Mouse (Mus musculus) cerebellum, postnatal 4 days (tissue): ENCODE data around the gene Atp5c1.

ENCODE experiments used
- DNase-seq, 2 experiments: peaks; one replicate each; pipeline ENCODE4 v3.0.0; 2022; ENCODE audit warnings: low spot score in 2 of 2, mixed read lengths in 1 of 2

The Atp5c1 gene

GRCm38 (mm10) chr2:10080310-10081010, at the start of gene Atp5c1, which contains the start of gene Kin:
Gene Atp5c1, minus strand, starts transcription at chr2:10080510.
Gene Kin, plus strand, starts transcription at chr2:10080593.
- DNase-seq, result peak; percentile 92 to 96

DNA sequence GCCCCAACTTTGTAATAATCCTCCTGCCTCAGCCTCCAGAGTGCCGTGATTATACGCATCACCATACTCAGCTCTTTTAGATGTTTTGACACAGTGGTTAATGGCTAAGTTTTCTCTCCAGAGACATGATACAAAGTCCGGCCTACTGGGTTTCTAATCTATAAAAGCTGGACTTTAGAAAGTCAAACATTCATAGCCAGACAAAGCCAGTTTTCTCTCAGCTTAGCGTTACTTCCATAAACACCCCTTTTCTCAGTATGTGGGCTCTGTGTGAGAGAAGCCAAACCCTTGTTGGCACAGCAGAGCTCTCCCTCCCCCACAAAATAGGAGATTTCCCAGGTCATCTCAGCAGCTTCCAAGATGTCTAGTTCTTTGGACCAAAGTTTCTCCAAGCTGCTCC, 48.3 kb upstream of the Atp5c1 start:
- DNase-seq, result no peak

GRCm38 (mm10) chr2:10127471-10127870, 47.2 kb upstream of the Atp5c1 start:
- no peak for DNase-seq

DNA sequence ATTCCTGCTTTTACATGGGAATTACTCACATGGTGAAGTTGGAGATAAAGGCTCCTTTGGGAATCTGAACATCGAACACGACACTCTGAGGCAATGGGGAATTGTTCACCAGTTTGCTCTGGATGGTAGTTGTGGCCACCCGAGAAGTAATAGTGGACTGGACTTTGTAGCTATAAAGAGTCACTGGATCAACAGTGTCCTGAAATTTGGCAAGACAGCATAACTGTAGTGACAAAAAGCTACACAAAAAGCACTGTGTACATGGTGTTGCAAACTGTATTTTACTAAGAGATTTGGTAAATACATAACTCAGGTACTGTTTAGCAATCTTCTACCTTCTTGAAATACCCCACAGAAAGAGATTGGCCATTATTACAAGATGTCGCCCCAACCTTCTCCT, 45.8 kb upstream of the Atp5c1 start:
- no peak for DNase-seq

DNA sequence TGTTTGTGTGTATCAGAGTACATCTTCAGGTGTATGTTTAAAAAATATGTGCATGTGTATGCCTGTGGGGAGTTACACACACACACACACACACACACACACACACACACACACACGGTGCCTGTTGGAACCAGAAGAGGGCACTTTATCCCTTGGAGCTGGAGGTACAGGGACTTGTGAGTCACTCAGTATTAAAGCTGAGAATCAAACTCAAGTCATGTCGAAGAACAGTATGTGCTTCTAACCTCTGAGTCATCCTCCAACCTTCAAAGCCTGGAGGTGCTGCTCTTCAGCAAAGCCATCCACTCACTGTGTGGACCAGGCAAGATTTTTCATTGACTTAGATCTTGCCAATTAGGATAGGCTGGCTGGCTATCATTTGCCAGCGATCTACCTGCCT, 41.5 kb upstream of the Atp5c1 start:
- DNase-seq, result no peak

- no peak for DNase-seq
Measured at GRCm38 (mm10) chr2:10119276-10119675, 39.0 kb upstream of the Atp5c1 start.

DNA sequence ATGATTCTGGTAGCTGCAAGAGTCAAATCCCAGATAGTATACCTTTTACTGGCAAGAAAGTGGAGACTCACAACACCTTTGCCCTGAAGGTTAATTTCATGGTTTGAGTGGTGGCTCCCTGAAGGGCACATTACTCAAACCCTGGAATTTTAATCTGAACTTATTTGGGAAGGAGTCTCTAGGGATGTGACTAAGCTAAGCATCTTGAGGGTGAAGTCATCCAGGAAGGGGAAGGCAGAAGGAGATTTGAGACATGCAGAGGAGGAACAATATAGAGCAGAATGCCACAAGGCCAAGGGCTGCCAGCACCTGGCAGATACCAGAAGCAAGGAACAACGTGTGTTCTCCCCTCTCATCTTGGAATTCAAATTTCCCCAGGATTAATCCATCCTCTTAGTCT, 38.4 kb upstream of the Atp5c1 start:
- DNase-seq, result no peak

DNA sequence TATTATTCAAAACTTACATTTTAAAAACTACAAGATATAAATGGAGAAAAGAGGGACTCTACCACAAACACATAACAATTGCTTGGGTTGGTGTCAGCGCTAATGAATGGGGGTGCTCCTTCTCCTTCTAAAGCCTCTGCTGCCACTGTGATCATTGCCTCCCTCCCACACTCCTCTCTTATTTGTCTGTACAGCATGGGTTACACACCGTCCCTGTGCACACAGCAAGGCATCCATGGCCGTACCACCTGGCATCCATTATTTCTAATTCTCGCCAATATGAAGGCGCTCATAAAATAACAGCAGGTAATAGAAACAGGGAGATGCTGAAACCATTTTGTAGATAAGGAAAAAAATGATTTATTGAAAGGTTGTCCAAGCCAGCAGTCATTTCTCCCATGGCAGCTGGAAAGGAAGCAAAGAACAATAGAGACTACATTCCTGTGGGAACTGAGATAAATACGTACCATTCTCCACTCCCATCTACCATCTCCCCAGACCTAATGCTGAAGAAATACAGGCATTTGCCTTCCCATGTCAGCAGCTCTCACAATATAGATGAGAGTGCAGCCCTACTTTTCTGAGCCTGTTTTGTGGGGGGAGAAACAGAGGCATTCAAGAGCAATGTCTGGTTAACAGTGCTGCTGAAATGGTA, 28.4 kb upstream of the Atp5c1 start:
- no peak for DNase-seq

DNA sequence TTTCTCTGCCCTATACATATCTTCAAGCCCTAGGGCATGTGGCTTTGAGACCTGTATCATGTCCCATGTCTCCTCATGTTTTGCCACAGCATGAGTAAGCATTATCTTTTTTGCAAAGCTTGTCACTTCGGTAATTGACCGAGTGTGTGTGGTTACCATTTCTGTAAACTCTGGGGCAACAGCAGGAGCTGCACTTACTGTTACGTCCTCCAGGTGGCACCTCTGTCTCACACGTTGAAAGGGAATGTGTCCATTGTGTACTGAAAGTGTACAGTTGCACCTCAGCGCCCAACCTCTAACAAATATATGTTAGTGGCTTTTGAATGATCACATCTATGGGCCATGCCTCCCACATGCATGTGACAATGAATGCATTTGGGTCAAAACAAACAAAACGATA, 20.9 kb upstream of the Atp5c1 start:
- peak; percentile 30 to 49 for DNase-seq

- no peak for DNase-seq
Measured at GRCm38 (mm10) chr2:10100471-10100870, 20.2 kb upstream of the Atp5c1 start.

GRCm38 (mm10) chr2:10098598-10099215, 18.4 kb upstream of the Atp5c1 start:
- DNase-seq, result peak; percentile 34 to 63

GRCm38 (mm10) chr2:10094327-10095100, 14.2 kb upstream of the Atp5c1 start:
- no peak for DNase-seq

GRCm38 (mm10) chr2:10087256-10087850, 7.0 kb upstream of the Atp5c1 start:
- DNase-seq, result no peak

DNA sequence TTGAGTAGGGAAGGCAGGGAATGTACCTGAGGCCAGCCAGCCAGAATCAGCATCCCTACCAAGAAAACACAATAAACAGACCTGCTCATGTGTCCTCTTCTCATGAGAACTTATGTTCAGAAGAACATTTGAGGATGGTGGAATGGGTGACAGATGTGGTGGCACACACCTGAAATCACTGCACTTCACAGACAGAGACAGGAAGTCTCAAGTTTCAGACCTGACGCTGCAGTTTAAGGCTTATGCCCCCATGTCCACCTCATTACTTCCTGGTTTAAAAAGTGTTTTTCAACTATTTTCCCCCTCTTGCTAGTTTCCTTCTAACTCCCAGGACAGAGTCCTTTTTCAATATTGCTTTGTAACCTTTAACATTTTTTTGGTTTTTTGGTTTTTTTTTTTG, 2.4 kb upstream of the Atp5c1 start:
- DNase-seq, result no peak

GRCm38 (mm10) chr2:10081453-10082080, 1.3 kb upstream of the Atp5c1 start:
- no peak for DNase-seq

DNA sequence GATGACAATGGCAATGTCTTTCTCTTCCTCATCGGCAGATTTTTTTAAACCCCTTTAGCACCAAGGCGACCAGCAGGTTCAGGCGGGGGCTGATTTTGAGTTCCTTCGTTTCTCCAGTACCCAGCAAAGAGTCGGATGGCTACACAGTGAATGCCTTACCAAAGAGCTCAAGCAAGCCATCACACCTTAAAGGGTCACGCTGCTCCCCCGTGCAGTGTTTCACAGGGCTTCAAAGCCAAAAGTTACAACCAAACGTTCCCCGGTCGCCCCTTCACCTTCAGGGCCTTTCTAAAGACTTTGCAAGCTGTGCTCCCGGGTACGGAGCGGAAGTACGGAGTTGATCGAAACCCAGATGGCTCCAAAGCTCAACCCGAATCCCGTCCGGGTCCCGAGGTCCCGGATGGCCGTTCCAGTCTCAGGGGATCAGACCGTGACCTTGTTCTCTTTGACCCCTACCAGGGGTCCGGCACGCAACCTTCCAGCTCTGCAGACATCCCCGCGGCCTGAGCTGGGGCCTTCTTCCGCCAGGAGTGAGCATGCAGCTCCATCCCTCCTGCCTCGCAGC, 483 bp downstream of the Atp5c1 start:
- no peak for DNase-seq

GRCm38 (mm10) chr2:10076675-10077074, 3.6 kb downstream of the Atp5c1 start:
- DNase-seq, result no peak

- DNase-seq, result no peak
Measured at GRCm38 (mm10) chr2:10074470-10074869, 5.8 kb downstream of the Atp5c1 start.

DNA sequence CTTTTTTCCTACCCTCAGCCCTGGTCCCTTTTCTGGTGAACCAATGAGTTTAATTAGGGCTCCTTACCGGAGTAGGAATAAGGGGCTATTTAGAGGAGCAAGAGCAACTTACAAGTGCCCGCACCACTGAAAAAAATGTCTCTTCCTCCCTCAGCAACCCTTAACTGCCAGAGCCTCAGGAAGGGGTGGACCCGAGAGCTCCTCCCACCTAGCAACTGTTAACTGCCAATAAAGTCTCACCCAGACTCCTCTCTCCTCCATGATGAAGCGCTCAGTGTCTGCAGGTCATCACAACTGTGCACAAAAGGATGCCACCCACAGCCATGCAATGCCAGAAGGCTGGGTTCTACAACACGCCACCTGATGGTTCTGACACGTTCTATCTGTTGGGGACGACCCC, 8.6 kb downstream of the Atp5c1 start:
- no peak for DNase-seq

- DNase-seq, result no peak
Measured at GRCm38 (mm10) chr2:10058836-10059235, 21.5 kb downstream of the Atp5c1 start.

GRCm38 (mm10) chr2:10051996-10052395, 28.3 kb downstream of the Atp5c1 start:
- DNase-seq, result no peak
